Mouse (Mus musculus) hindbrain, embryonic 15.5 days (tissue): ENCODE data around the gene Ecm2. TPM values are rescaled to one million over a fixed set of nuclear protein-coding genes. Genes with fewer than 3 reads are reported as not detected.

ENCODE experiments used
- ATAC-seq: fragments of 200-750 bp; cut with Nextera tagmentation; 2 replicates; pipeline ENCODE4 v1.8.0; 2017; ENCODE audit warnings: low read depth, moderate number of reproducible peaks, moderate TSS enrichment; ENCODE audit not compliant: low FRiP score
- H3K27ac ChIP-seq: fragments of 300-500 bp; sonication (generic); replicated peaks from 2 replicates; pipeline ENCODE4 v1.5.1; 2015; ENCODE audit warnings: mild to moderate bottlenecking, inconsistent platforms
- H3K27me3 ChIP-seq: fragments of 300-500 bp; sonication (generic); 2 replicates; pipeline ENCODE4 v1.6.1; 2015; ENCODE audit warnings: control low read depth, inconsistent platforms
- H3K36me3 ChIP-seq: fragments of 300-500 bp; sonication (generic); 2 replicates; pipeline ENCODE4 v1.6.1; 2015; ENCODE audit warnings: control low read depth, inconsistent platforms
- H3K4me1 ChIP-seq: fragments of 300-500 bp; sonication (generic); replicated peaks from 2 replicates; pipeline ENCODE4 v1.6.1; 2015; ENCODE audit warnings: control low read depth, inconsistent platforms
- H3K4me2 ChIP-seq: fragments of 300-500 bp; sonication (generic); 2 replicates; pipeline ENCODE4 v1.6.1; 2015; ENCODE audit warnings: moderate library complexity, mild to moderate bottlenecking, inconsistent platforms
- H3K4me3 ChIP-seq: fragments of 300-500 bp; sonication (generic); 2 replicates; pipeline ENCODE4 v1.5.1; 2015; ENCODE audit warnings: mild to moderate bottlenecking, inconsistent platforms
- H3K9ac ChIP-seq: fragments of 300-500 bp; sonication (generic); 2 replicates; pipeline ENCODE4 v1.6.1; 2015; ENCODE audit warnings: inconsistent platforms
- H3K9me3 ChIP-seq: fragments of 300-500 bp; sonication (generic); 2 replicates; pipeline ENCODE4 v1.6.1; 2016; ENCODE audit warnings: control low read depth, inconsistent platforms
- WGBS: fragments of 180-500 bp; shearing (Covaris S2); methylation state at CpG from one replicate; pipeline ENCODE4 v1.1.7; 2015; 5-methylcytosine and 5-hydroxymethylcytosine counted together
- polyA plus RNA-seq: library from polyadenylated mRNA; unstranded; fragments of >200 nt; fragmentation: Nextera tagmentation; extraction: Ambion mirVana; gene quantifications from 2 replicates; pipeline ENCODE4 v1.2.1, GENCODE M21; 2015

The Ecm2 gene
- polyA plus RNA-seq, 1 experiment from 2014 or later, result 2.7 TPM

- Histone ChIP-seq H3K4me3 (no peak overlapping the region), H3K36me3 (no peaks in the 10 kb centered on the region), H3K9ac (no peak overlapping the region), H3K4me2 (no peak overlapping the region), H3K9me3 (no peaks in the 10 kb centered on the region), H3K27me3 (no peaks in the 10 kb centered on the region), H3K27ac (no peak overlapping the region), H3K4me1 (no peaks in the 10 kb centered on the region)
- ATAC-seq, result no peak
- 92% methylated on average over 6 of the region's 6 CpGs for WGBS
Observed at GRCm38 (mm10) chr13:49472676-49473005, 32.0 kb upstream of the Ecm2 start.

- Histone ChIP-seq H3K4me3 (no peak overlapping the region), H3K36me3 (no peaks in the 10 kb centered on the region), H3K9ac (no peak overlapping the region), H3K4me2 (no peak overlapping the region), H3K9me3 (no peaks in the 10 kb centered on the region), H3K4me1 (peaks cover 7% of the 10 kb centered on the region; the same call in 1 of the 2 replicates), H3K27ac (no peak overlapping the region), H3K27me3 (no peaks in the 10 kb centered on the region)
- no peak for ATAC-seq
- WGBS, result 83% methylated on average over 3 of the region's 3 CpGs
Observed at GRCm38 (mm10) chr13:49477887-49478286, 26.7 kb upstream of the Ecm2 start.

DNA sequence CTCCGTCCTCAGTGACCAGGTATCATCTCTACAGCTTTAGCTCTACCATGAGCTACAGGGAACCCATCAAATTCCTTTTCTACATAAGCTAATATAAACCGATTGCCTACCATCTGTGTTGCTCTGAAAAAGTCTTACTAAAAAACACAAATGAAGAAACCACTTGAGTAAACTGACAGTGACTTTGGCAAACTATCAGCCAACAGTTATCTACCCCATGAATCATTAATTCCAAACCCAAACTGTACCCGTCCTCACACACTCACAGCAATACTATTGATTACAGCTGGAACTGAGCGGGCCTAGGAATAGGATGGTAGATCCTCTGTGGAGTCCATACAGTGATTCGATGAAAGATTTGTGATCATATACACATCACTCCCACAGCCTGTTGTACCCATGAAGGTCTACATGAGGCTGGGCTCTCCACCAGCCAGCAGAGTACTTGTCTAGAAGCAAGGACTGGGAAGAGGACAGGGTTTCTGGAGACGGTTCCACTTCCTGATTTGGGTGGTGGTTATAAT, 25.7 kb upstream of the Ecm2 start:
- Histone ChIP-seq H3K9me3 (no peaks in the 10 kb centered on the region), H3K4me1 (peaks cover 7% of the 10 kb centered on the region; the same call in 1 of the 2 replicates), H3K4me3 (no peak overlapping the region), H3K27me3 (no peaks in the 10 kb centered on the region), H3K36me3 (no peaks in the 10 kb centered on the region), H3K9ac (no peak overlapping the region), H3K27ac (no peak overlapping the region), H3K4me2 (no peak overlapping the region)
- WGBS, result 93% methylated on average over 6 of the region's 6 CpGs
- no peak for ATAC-seq

DNA sequence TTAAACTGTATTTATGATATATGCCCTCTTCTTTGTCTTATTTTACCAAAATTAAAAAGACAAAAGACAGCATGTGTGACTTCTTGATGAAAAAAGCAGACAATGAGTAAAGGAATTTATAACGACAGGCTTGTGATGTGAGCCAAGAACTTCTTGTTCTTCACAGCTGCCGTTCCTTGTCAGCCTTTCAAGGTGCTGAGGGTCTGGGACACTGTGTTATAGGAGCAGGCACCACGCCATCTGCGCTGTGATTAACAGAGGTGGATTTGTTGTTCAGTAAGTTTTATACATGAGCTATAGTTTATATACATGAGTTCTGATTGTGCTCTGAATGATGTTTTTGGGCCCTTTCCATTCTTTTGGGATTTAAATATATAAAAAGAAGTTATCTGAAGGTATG, 25.2 kb upstream of the Ecm2 start:
- WGBS, result 82% methylated on average over 4 of the region's 4 CpGs
- Histone ChIP-seq H3K27me3 (no peaks in the 10 kb centered on the region), H3K9me3 (no peaks in the 10 kb centered on the region), H3K4me1 (peaks cover 7% of the 10 kb centered on the region; the same call in 1 of the 2 replicates), H3K4me3 (no peak overlapping the region), H3K36me3 (no peaks in the 10 kb centered on the region), H3K4me2 (no peak overlapping the region), H3K27ac (no peak overlapping the region), H3K9ac (no peak overlapping the region)
- ATAC-seq, result no peak

- Histone ChIP-seq H3K4me1 (peaks cover 7% of the 10 kb centered on the region; the same call in 1 of the 2 replicates), H3K4me3 (no peak overlapping the region), H3K9ac (no peak overlapping the region), H3K4me2 (no peak overlapping the region), H3K27ac (no peak overlapping the region), H3K9me3 (no peaks in the 10 kb centered on the region), H3K36me3 (no peaks in the 10 kb centered on the region), H3K27me3 (no peaks in the 10 kb centered on the region)
- ATAC-seq, result no peak
- 76% methylated on average over 2 of the region's 2 CpGs for WGBS
Observed at GRCm38 (mm10) chr13:49480057-49480456, 24.6 kb upstream of the Ecm2 start.

DNA sequence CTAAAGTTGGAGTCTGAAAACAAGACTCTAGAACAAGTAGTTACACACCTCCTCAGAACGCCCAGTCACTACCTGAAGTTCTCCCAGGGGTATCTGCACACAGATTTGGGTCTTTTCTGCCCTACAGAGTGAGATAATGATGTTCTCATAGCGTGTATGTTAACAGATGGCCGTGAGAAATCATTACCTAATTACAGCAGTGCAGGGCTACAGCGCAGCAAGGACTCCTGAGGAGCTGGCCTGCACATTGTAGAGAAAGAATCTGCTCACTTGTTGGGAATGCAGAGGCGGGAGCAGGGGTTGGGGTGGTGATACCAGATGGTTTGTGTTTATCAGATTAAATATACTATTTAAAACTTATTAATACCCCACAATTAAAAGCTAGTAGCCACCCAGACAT, 24.1 kb upstream of the Ecm2 start:
- Histone ChIP-seq H3K9ac (no peak overlapping the region), H3K4me3 (no peak overlapping the region), H3K36me3 (no peaks in the 10 kb centered on the region), H3K4me2 (no peak overlapping the region), H3K27ac (no peak overlapping the region), H3K27me3 (no peaks in the 10 kb centered on the region), H3K9me3 (no peaks in the 10 kb centered on the region), H3K4me1 (peaks cover 7% of the 10 kb centered on the region; the same call in 1 of the 2 replicates)
- no peak for ATAC-seq
- WGBS, result 52% methylated on average over 5 of the region's 5 CpGs

DNA sequence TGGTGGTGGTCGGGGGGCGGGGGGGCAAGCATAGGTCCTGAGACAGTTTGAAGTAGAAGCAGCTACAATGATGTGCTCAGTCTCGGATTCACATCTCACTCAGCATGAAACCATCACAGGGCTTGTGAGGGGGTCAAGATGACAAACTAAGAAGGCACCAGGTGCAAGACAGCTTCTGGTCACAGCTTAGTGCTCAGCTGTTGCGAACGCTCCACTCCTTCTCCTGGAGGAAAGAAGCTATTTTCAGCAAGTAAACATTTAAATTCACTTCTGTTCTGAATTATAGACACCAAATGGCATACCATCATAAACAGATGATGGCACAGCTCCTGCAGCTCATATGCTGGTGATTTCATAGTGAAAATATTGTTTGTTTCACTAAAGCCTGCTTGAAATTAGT, 19.2 kb upstream of the Ecm2 start:
- Histone ChIP-seq H3K27ac (no peak overlapping the region), H3K9me3 (no peaks in the 10 kb centered on the region), H3K9ac (no peak overlapping the region), H3K4me2 (no peak overlapping the region), H3K4me1 (peaks cover 7% of the 10 kb centered on the region; the same call in 1 of the 2 replicates), H3K4me3 (no peak overlapping the region), H3K36me3 (no peaks in the 10 kb centered on the region), H3K27me3 (no peaks in the 10 kb centered on the region)
- no peak for ATAC-seq
- 85% methylated on average over 5 of the region's 5 CpGs for WGBS

- H3K9me3 ChIP-seq, result no peaks in the 10 kb centered on the region
- H3K36me3 ChIP-seq, result no peaks in the 10 kb centered on the region
- WGBS, result 80% methylated on average over 6 of the region's 6 CpGs
- H3K27ac ChIP-seq, result no peak within 1 kb of the TSS
- ATAC-seq, result no peak
- no peak within 1 kb of the TSS for H3K4me3 ChIP-seq
- no peaks in the 10 kb centered on the region for H3K27me3 ChIP-seq
- H3K9ac ChIP-seq, result no peak within 1 kb of the TSS
- no peaks in the 10 kb centered on the region for H3K4me1 ChIP-seq
- no peak within 1 kb of the TSS for H3K4me2 ChIP-seq
Observed at GRCm38 (mm10) chr13:49492376-49493368, 11.9 kb upstream of the Ecm2 start, which contains the start of gene Tes3-ps. Tes3-ps (plus strand) TSS chr13:49493318.

DNA sequence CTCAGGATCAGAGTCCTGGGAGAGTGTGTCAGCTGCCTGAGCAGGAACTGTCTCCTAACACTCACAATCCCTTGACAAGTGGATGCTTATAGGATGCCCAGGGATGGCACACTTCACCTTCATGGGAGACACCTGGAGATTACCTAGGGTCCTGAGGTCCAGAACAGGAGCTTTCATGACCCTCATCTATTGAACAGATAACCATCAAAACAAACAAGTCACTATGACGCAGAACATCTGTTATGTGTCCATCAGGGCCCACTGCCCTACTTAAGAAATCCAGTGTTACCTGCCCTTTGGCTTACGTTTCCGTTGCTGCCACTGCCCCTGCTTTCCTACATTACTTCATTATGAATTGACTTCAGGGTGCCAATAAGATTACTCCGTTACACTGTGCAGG, 1.2 kb downstream of the Ecm2 start:
- Histone ChIP-seq H3K27ac (no peak overlapping the region), H3K36me3 (no peaks in the 10 kb centered on the region), H3K4me3 (no peak overlapping the region), H3K4me2 (no peak overlapping the region), H3K9ac (no peak overlapping the region), H3K9me3 (no peaks in the 10 kb centered on the region), H3K4me1 (no peaks in the 10 kb centered on the region), H3K27me3 (no peaks in the 10 kb centered on the region)
- ATAC-seq, result no peak
- 87% methylated on average over 4 of the region's 4 CpGs for WGBS

GRCm38 (mm10) chr13:49507176-49507575, 2.6 kb downstream of the Ecm2 start:
- ATAC-seq, result no peak
- Histone ChIP-seq H3K27ac (no peak overlapping the region), H3K4me2 (no peak overlapping the region), H3K27me3 (no peaks in the 10 kb centered on the region), H3K36me3 (no peaks in the 10 kb centered on the region), H3K4me3 (no peak overlapping the region), H3K9ac (no peak overlapping the region), H3K4me1 (no peaks in the 10 kb centered on the region), H3K9me3 (no peaks in the 10 kb centered on the region)
- WGBS, result 82% methylated on average over 3 of the region's 3 CpGs

DNA sequence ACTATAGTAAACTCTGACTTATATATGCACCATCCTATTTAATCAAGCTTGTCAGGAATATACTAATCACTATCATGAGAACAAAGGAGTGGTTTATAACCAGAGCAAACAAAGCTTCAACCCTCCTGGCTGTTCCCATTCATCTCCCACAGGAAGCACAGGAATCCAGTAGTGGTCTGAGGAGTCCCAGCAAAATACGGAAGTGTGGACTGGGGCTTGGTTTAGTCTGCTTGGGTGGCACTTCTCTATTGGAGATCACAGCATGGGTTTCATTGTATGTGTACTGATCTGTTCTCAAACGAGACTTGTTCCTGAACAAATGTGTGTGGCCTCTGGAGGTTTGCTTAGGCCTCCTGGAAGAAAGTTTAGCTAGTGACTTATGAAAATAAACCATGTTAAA, 14.2 kb downstream of the Ecm2 start:
- Histone ChIP-seq H3K4me3 (no peak overlapping the region), H3K4me1 (no peaks in the 10 kb centered on the region), H3K27ac (no peak overlapping the region), H3K27me3 (no peaks in the 10 kb centered on the region), H3K36me3 (no peaks in the 10 kb centered on the region), H3K9me3 (no peaks in the 10 kb centered on the region), H3K9ac (no peak overlapping the region), H3K4me2 (no peak overlapping the region)
- WGBS, result 40% methylated on average over 2 of the region's 2 CpGs
- no peak for ATAC-seq

- Histone ChIP-seq H3K36me3 (no peaks in the 10 kb centered on the region), H3K27me3 (no peaks in the 10 kb centered on the region), H3K4me2 (no peak overlapping the region), H3K27ac (no peak overlapping the region), H3K9ac (no peak overlapping the region), H3K4me1 (no peaks in the 10 kb centered on the region), H3K9me3 (no peaks in the 10 kb centered on the region), H3K4me3 (no peak overlapping the region)
- ATAC-seq, result no peak
- 89% methylated on average over 2 of the region's 2 CpGs for WGBS
Observed at GRCm38 (mm10) chr13:49526235-49526634, 21.6 kb downstream of the Ecm2 start.
